Mouse (Mus musculus) monocyte, adult 5-6 weeks (primary cell): ENCODE measurements at regions not wholly inside any gene's neighbourhood (a gene's known extent, or its start where the extent isn't known, plus 50 kb on each side); places are given as distances from the start of the nearest gene placed in this dataset.
"Not testable (repeated sequence)": the region's sequence is repeated elsewhere in the genome, so short reads cannot be mapped to it uniquely, and the experiment has no call there.

Source experiments
- ATAC-seq: fragments of 153-309, 156-312 bp; replicated peaks from 2 replicates; pipeline ENCODE4 v1.8.0; 2017; ENCODE audit warnings: mild to moderate bottlenecking; ENCODE audit not compliant: low TSS enrichment, insufficient number of reproducible peaks, severe bottlenecking, poor library complexity, low FRiP score

DNA sequence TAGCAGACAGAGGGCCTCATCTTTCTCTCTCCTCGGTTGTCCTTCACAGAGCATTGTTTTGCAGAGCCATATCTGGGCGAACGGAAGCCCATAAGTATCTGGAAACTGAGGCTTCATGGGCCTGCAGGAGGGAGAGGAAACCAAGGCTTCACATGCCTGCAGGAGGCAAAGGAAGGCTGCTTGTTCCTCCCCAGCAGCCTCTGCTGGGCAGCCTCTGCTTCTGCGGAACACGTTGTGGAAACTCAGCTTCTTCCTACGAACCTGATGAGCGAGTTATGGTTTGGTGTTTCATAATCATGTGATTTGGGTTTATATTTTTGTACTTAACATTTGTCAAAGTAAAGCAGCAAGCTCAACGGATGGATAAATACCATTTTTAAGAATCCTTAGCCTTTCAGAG is 177.6 kb upstream of the Arglu1 start:
- no peak for ATAC-seq

GRCm38 (mm10) chr8:8867126-8867777 is 176.9 kb upstream of the Arglu1 start:
- no peak for ATAC-seq

- ATAC-seq: no peak
Observed at GRCm38 (mm10) chr8:8862767-8863166, 172.4 kb upstream of the Arglu1 start.

DNA sequence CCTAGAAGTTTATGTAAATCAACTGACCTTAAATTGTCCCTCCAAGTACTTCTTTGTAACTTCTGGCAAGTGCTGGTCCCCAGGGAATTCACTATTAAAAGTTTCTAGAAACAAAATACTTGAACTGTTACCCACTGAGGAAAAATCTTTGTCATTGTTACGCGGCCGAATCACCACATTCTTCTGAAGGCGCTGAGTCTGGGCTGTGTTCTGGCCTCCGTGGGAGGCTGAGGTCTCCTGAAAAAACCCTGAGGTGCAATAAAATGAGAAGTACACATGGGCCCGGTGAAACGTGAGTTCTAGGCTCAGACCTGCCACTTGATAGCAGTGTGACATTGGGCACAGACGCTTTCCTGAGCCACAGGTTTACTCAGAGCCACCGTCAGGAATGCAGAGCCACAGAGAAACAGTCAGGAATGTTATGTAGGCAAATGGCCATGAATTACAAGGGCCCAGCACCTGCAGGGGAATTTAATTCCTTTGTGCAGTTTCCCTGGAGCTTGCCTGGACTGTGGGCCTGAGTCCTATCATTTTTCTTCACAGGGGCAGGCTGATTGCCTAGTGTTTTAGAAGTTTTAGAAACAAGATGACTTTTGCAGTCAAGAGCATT is 171.1 kb upstream of the Arglu1 start:
- ATAC-seq: no peak

DNA sequence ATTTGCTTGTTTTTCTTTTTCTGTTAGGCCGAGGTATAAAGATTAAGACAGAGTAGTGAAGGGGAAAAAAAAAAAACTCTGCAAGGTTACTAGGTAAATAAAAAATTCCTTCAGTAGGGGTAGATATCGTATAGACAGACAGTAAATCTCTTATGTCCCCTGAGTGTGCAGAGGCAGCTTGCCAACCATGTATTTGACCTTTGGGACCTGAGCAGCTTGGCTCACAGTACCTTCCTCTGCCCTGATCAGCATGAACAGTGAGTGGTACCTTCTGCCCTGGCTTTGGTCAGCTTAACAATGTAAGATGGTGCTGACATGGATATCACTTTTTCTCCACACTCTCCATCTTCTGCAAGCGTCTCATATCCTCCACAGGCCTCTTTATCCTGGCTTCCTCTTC is 168.3 kb upstream of the Arglu1 start:
- no peak for ATAC-seq

DNA sequence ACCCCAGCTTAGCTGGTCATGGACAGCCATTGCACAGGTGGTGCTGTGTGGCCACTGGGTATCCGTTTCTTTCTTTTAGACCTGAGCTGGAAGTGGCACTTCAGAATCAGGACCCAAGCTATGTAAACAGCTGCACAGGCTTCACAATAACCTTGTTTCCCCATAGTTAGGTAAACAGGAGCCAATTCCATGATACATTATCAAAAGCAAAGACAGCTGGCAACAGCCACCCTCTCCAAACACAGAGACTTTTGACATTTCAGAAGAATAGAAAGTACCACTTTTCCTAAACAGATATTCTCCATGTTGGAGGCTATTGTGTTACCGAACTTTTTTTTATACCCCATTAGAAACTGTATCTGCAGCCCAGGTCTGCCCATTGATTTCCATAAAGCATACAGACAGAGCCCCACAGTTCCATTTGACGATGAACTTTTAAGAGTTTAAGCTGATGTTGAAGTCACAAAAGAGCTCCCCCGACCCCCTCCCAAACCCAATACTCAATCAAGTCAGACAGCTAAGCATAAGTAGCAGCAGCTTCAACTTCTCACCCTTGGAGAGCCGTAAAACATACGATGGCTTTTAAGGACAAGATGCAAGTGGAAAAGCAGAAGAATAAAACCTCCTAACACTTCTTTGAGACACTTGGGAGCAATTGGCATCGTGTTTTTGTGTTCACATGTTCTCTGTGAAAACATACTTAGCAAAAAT is 162.5 kb upstream of the Arglu1 start:
- ATAC-seq: no peak

GRCm38 (mm10) chr8:8851271-8851670 is 160.9 kb upstream of the Arglu1 start:
- no peak for ATAC-seq

- ATAC-seq: no peak
Observed at GRCm38 (mm10) chr8:8850766-8851165, 160.4 kb upstream of the Arglu1 start.

DNA sequence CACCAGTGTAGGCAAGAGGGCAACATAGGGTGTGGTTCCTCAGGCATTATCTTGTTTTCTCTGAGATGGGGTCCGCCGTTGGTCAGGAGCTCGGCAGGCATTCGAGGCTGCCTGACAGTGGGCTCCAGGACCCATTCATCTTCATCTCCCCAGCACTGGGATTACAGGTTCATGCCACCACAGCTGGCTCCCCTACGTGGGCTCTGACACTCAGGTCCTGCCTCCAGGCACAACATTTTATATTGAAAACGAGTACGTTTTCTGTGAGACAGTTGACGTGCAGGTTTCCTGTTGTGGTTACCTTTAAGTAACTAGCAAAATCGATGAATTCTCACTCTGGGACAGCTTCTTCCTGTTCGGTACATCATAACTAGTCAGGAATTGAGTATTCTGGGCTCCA is 157.3 kb upstream of the Arglu1 start:
- ATAC-seq: no peak

DNA sequence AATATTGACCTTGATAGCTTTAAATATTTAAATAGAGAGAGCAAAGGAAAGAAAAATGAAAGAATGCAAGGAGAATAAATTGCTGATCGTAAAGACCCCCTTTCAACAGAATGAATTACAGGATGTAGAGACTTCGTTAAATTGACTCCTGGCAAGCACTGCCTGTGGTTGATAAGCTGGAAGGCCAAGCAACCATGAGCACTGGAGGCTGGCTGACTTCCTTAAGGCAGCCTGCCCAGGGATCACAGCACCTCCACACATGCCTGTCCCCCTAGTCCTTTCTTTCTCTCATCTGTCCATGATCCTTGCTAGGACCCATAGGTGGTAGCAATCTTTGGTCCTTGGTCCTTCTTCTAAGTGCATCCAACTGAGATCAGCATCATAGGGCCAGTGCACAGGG is 152.0 kb upstream of the Arglu1 start:
- ATAC-seq: no peak

- not testable (repeated sequence) for ATAC-seq
Observed at GRCm38 (mm10) chr8:8836166-8836565, 145.8 kb upstream of the Arglu1 start.

DNA sequence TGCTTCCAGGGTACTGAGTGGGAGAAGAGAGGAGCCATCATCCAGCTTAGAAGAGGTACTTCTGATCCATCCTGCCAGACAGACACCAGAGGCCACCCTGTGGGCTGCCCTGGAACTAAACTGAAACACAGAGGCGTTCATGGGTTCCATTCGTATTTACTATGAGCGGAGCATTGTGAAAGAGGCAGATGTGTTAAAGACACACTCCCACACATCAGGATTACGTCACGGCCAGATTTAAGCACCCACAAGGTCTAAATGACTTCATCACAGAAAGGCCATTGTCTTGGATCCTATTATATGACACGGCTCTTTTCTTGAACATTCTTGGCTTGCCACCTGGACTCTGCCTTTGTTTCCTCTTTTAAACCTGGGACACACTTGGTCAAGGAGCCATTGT is 141.0 kb upstream of the Arglu1 start:
- ATAC-seq: no peak

- ATAC-seq: no peak
Observed at GRCm38 (mm10) chr8:8829230-8829629, 138.9 kb upstream of the Arglu1 start.

- no peak for ATAC-seq
Observed at GRCm38 (mm10) chr8:8827555-8827954, 137.2 kb upstream of the Arglu1 start.

GRCm38 (mm10) chr8:8826801-8827200 is 136.5 kb upstream of the Arglu1 start:
- no peak for ATAC-seq

DNA sequence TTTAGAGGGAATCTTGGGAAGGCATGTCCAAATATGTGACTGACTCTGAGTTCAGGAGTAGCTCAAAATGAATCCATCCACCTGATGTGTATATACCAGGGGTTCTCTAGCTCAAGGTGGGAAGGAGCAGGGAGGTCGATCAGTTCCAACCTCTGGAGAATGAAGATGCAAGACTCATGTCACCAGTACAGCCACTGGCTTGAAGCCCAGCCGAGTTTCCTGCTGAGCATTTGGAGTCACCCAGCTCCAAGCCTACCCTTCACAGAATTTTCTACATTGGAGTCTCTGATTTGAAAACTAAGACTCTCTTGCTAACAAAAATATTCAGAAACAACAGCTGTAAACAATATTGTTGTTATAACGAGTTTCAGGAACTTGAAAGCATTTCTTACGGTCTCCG is 134.6 kb upstream of the Arglu1 start:
- ATAC-seq: no peak

DNA sequence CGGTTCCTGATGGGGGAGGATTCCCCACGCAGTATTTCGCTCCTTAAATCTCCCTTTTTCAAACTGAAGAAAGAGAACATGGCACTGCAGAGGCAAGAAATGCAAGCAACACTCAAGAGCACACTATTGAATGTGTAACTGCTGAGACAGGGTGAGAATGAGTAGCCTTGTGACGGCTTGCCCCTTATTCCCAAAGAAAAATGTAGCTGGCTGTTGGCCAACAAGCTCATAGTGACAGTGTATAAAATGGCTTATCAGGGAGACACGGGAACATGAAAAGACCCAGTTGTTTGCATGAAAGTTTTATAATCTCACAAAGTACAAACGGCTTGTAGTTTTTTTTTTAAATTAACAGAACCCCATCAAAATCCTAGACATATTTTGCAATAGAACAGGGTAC is 130.8 kb upstream of the Arglu1 start:
- ATAC-seq: no peak

DNA sequence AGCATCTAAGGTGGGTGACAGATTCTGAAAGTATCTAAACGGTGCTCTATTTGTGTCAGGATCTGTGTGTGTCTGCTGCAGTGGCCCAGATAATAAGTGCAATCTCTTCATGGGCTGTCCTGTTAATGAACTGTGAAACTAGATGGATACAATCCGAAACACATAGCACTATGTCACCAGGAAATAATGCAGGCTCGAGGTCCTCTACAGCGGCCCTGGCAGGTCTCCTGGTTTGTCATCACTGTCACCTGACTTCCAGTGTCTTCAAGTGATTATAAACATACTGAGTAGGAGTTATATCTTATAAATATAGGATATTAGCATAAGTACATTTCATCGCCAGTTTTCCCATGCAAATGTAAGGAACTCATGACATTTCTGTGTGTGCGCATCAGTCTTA is 130.3 kb upstream of the Arglu1 start:
- no peak for ATAC-seq

- ATAC-seq: no peak
Observed at GRCm38 (mm10) chr8:8819233-8819931, 129.1 kb upstream of the Arglu1 start.

- no peak for ATAC-seq
Observed at GRCm38 (mm10) chr8:8812807-8813167, 122.5 kb upstream of the Arglu1 start.
